Mouse (Mus musculus) liver, embryonic 14.5 days (tissue): Measurements from ENCODE around the gene Acvr2b. TPM values are rescaled to one million over a fixed set of nuclear protein-coding genes. Genes with fewer than 3 reads are reported as not detected.
"Not testable (repeated sequence)": the region's sequence is repeated elsewhere in the genome, so short reads cannot be mapped to it uniquely, and the experiment has no call there.

Experiments used
- ATAC-seq: fragments of 200-750 bp; cut with Nextera tagmentation; 2 replicates; pipeline ENCODE4 v1.8.0; 2017; ENCODE audit warnings: moderate number of reproducible peaks, mild to moderate bottlenecking, moderate library complexity; ENCODE audit not compliant: insufficient read depth
- DNase-seq, 3 experiments: peaks; one replicate each; pipeline ENCODE4 v3.0.0-alpha.2; 2012 to 2013; ENCODE audit warnings: low read depth in 3 of 3, low spot score in 3 of 3
- H3K27ac ChIP-seq: fragments of 300-500 bp; sonication (generic); 2 replicates; pipeline ENCODE4 v1.5.1; 2014; ENCODE audit warnings: moderate library complexity, mild to moderate bottlenecking, control low read depth, inconsistent platforms
- H3K27me3 ChIP-seq: fragments of 300-500 bp; sonication (generic); 2 replicates; pipeline ENCODE4 v1.6.1; 2014; ENCODE audit warnings: mild to moderate bottlenecking, low read length, moderate library complexity; ENCODE audit not compliant: control insufficient read depth, insufficient read depth
- H3K36me3 ChIP-seq: fragments of 300-500 bp; sonication (generic); replicated peaks from 2 replicates; pipeline ENCODE4 v1.6.1; 2014; ENCODE audit warnings: low read depth; ENCODE audit not compliant: control insufficient read depth, insufficient read depth
- H3K4me1 ChIP-seq, 2 experiments: fragments of 200-500 bp in 1 of 2; fragments of 300-500 bp in 1 of 2; sonication (generic) in 1 of 2; replicated peaks; 2 replicates each; pipeline ENCODE4 v1.6.1; 2012 to 2014; ENCODE audit warnings: antibody characterized with exemption in 1 of 2, inconsistent platforms in 1 of 2, low read length in 1 of 2; ENCODE audit not compliant: control insufficient read depth in 2 of 2, insufficient read depth in 2 of 2
- H3K4me2 ChIP-seq: fragments of 300-500 bp; sonication (generic); 2 replicates; pipeline ENCODE4 v1.6.1; 2014; ENCODE audit warnings: low read depth, mild to moderate bottlenecking, control low read depth, moderate library complexity
- H3K4me3 ChIP-seq, 2 experiments: fragments of 200-500 bp in 1 of 2; fragments of 300-500 bp in 1 of 2; sonication (generic) in 1 of 2; 2 replicates each; pipeline ENCODE4 v1.5.1; 2012 to 2014; ENCODE audit warnings: low read depth in 2 of 2, low read length in 2 of 2, mild to moderate bottlenecking in 2 of 2, control low read depth in 1 of 2, inconsistent platforms in 1 of 2, moderate library complexity in 1 of 2; ENCODE audit not compliant: insufficient read depth in 1 of 2
- H3K9ac ChIP-seq: fragments of 300-500 bp; sonication (generic); replicated peaks from 2 replicates; pipeline ENCODE4 v1.6.1; 2014; ENCODE audit warnings: mild to moderate bottlenecking, control low read depth, moderate library complexity
- H3K9me3 ChIP-seq: fragments of 300-500 bp; sonication (generic); 2 replicates; pipeline ENCODE4 v1.6.1; 2016; ENCODE audit warnings: low read length, mixed read lengths; ENCODE audit not compliant: control insufficient read depth
- CTCF ChIP-seq: IDR thresholded peaks from 2 replicates; pipeline ENCODE4 v1.5.1; 2016; ENCODE audit warnings: antibody characterized with exemption, low read depth, control low read depth
- EP300 ChIP-seq: IDR thresholded peaks from 2 replicates; pipeline ENCODE4 v1.6.1; 2016; ENCODE audit warnings: antibody characterized with exemption, low read depth
- WGBS: fragments of 180-500 bp; shearing (Covaris S2); extraction: QIAGEN DNeasy Blood & Tissue Kit; methylation state at CpG from one replicate; pipeline ENCODE4 v1.1.7; 2014; ENCODE audit not compliant: insufficient replicate concordance; 5-methylcytosine and 5-hydroxymethylcytosine counted together
- polyA plus RNA-seq, 2 experiments: library from polyadenylated mRNA; depleted of rRNA in 1 of 2; stranded (reverse) in 1 of 2; unstranded in 1 of 2; fragments of >200 nt; fragmentation: Nextera tagmentation in 1 of 2; extraction: Ambion mirVana in 1 of 2; gene quantifications; 2 replicates each; pipeline versions ENCODE4 v1.2.1 to v1.2.3; 2012 to 2014

Acvr2b gene
- polyA plus RNA-seq, 2 experiments: 0.69 to 1.5 TPM

DNA sequence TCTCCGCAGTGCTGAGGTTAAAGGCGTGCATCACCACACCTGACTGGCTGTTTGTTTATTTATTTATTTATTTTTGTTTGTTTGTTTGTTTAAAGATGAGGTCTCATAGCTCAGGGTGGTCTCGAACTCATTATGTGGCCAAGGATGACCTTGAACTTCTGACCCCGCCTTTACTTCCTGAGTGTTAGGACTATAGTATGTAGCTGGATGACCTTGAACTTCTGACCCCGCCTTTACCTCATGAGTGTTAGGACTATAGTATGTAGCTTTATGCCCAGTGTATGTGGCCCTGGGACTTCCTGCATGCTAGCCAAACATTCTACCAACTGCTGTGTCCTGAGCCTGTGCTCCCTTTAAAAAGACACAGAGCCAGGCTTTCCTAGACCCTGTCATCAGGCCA is 40.5 kb upstream of the Acvr2b start:
- Histone ChIP-seq H3K4me2 (no peak overlapping the region), H3K9me3 (no peaks in the 10 kb centered on the region), H3K27ac (no peak overlapping the region), H3K27me3 (no peaks in the 10 kb centered on the region), H3K36me3 (no peaks in the 10 kb centered on the region), H3K4me3 (no peak overlapping the region), H3K9ac (no peak overlapping the region), H3K4me1 (0 out of 4 replicates have a peak, but pooled peaks cover 0 to 6% of the 10 kb centered on the region in 2 experiments)
- ATAC-seq: no peak
- no peak for DNase-seq
- 70% methylated on average over 5 of the region's 5 CpGs for WGBS
- no peak for TF ChIP-seq CTCF
- no peak for TF ChIP-seq EP300

DNA sequence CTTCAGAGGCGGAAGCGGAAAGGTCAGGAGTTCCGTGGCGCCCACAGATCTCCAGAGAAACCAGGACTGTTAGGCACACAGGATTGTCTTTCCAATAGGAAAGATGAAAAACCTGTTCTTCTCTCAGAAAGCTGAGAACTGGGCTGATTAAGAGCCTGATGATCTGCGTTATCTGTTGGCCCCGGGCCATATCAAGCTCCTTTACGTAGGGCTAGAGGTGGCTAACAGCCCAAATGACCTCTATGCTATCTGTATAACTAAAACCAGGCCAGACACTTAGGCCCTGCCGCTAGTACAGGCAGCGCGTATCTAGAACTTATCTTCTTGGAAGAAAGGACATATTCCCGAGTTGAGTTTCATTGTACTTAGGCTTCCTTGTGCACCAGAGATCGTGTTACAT is 38.7 kb upstream of the Acvr2b start:
- Histone ChIP-seq H3K27ac (no peak overlapping the region), H3K4me3 (no peak overlapping the region), H3K9me3 (no peaks in the 10 kb centered on the region), H3K4me2 (no peak overlapping the region), H3K9ac (no peak overlapping the region), H3K4me1 (0 out of 4 replicates have a peak, but pooled peaks cover 0 to 2% of the 10 kb centered on the region in 2 experiments), H3K27me3 (no peaks in the 10 kb centered on the region), H3K36me3 (no peaks in the 10 kb centered on the region)
- TF ChIP-seq EP300: no peak
- TF ChIP-seq CTCF: no peak
- 77% methylated on average over 12 of the region's 12 CpGs for WGBS
- no peak for DNase-seq
- ATAC-seq: no peak

DNA sequence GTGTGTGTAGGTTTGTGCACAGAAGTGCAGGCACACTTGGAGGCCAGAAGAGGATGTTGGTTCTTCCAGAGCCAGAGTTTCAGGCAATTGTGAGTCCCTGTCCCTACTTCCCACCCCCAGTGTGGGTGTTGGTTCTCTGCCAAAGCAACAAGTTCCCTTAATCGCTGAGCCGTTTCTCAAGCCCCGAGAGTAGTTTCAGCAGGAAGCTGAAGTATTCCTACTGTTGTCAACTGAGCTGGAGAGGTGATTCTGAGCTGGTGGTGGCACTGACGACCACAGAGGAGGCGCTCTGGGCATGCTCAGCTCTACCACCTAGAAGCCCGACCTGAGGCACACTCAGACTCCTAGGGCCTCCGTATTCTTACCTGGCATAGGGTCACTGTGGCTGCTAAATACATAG is 36.6 kb upstream of the Acvr2b start, which contains the start of gene Slc22a14:
Slc22a14 (minus strand) TSS at position 270 of the 400 bp plus-strand sequence.
- DNase-seq (no peak), ATAC-seq (no peak)
- Histone ChIP-seq H3K36me3 (no peaks in the 10 kb centered on the region), H3K27ac (no peak within 1 kb of the TSS), H3K9me3 (no peaks in the 10 kb centered on the region), H3K4me2 (no peak within 1 kb of the TSS), H3K9ac (no peak within 1 kb of the TSS), H3K4me3 (no peak within 1 kb of the TSS), H3K4me1 (no peaks in the 10 kb centered on the region), H3K27me3 (no peaks in the 10 kb centered on the region)
- 47% methylated on average over 7 of the region's 7 CpGs for WGBS
- TF ChIP-seq CTCF (no peak), EP300 (no peak)

DNA sequence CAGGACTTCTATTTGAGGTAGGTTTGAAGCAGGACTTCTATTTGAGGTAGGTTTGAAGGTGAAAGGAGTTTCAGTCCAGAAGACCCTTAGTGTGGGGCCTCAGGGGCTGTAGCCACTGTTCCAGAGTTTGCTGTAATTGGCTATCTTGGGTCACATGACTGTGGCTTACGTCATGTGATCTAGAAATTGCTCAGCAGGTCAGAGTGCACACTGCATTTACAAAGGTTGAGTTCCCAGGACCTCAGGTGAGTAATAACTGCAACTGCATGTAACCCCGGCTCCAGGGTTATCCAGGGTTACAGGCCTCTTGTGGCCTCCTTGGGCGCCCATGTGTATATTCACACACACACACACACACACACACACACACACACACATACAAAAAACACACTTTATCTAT is 33.6 kb upstream of the Acvr2b start:
- no peaks in the 10 kb centered on the region for H3K36me3 ChIP-seq
- no peak for TF ChIP-seq EP300
- TF ChIP-seq CTCF: no peak

DNA sequence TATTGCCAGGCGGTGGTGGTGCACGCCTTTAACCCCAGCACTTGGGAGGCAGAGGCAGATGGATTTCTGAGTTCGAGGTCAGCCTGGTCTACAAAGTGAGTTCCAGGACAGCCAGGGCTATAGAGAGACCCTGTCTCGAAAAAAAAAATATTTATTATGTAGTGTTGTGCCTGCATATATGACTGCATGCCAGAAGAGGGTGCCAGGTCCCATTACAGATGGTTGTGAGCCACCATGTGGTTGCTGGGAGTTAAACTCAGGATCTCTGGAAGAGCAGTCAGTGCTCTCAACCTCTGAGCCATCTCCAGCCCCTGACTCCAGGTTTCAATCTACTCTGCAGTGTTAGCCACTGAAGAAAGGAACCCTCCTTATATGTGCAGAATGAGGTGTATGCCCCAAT is 31.1 kb upstream of the Acvr2b start:
- not testable (repeated sequence) for H3K27me3 ChIP-seq, H3K9me3 ChIP-seq, DNase-seq, H3K4me3 ChIP-seq, H3K36me3 ChIP-seq, H3K9ac ChIP-seq, H3K4me1 ChIP-seq, ATAC-seq, H3K27ac ChIP-seq, H3K4me2 ChIP-seq
- peak; percentile 21 for TF ChIP-seq CTCF
- 61% methylated on average over 4 of the region's 4 CpGs for WGBS

More for the DNA sequence above, 33.6 kb upstream of the Acvr2b start:
- ATAC-seq: no peak
- H3K4me3 ChIP-seq: no peak overlapping the region
- H3K27ac ChIP-seq: no peak overlapping the region
- no peak for DNase-seq
- H3K4me1 ChIP-seq: no peaks in the 10 kb centered on the region
- H3K27me3 ChIP-seq: no peaks in the 10 kb centered on the region
- WGBS: 69% methylated on average over 3 of the region's 3 CpGs
- H3K4me2 ChIP-seq: no peak overlapping the region
- H3K9ac ChIP-seq: no peak overlapping the region
- no peaks in the 10 kb centered on the region for H3K9me3 ChIP-seq

DNA sequence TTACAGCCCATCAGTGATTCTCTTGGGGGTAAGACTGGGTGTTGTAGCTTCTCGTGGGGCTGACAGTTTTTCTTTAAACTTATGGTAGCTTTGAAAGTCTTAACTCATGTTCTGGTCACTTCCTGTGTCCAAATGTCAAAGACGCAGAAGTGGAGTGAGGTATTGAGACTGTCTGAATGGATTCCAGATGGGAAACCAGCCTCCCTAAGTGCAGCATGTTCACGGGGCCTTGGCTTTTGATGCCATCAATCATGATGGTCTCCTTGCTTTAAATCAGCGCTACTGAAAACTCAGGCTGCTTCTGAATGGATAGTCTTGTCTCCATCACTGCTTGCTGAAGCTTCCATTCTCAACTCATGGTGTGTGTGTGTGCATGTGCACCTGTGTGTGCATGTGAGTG is 30.7 kb upstream of the Acvr2b start:
- H3K27me3 ChIP-seq: no peaks in the 10 kb centered on the region
- no peak overlapping the region for H3K4me2 ChIP-seq
- WGBS: 79% methylated on average over 4 of the region's 4 CpGs
- no peak overlapping the region for H3K27ac ChIP-seq
- H3K36me3 ChIP-seq: no peaks in the 10 kb centered on the region
- no peaks in the 10 kb centered on the region for H3K9me3 ChIP-seq
- TF ChIP-seq CTCF (no peak), EP300 (no peak)
- H3K4me3 ChIP-seq: no peak overlapping the region
- no peak overlapping the region for H3K9ac ChIP-seq
- no peaks in the 10 kb centered on the region for H3K4me1 ChIP-seq
- DNase-seq: no peak
- no peak for ATAC-seq
